8 mouse cellular contexts compared by ENCODE assay signal in the genomic region with DNA sequence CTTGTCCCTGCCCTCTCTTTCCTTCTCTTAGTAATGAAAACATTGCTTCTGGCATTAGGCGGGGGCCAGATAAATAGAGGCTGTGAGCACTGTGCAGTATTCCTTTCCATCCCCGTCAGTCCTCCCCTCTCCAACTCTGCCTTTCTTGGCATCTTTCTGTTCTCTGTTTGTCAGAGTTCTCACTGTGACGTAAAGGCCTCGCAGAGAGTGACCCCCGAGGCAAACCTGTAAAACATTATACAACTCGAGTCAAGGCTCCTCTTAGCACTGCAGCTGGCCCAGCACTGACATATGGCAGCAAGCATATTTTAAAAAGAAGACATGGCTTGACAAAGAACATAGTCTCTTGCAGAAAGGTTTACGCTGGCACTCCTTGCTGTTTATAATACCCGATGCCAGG.
DNase-seq lines count a peak whose midpoint lies in the region; ATAC-seq and TF ChIP-seq lines count a peak whose summit lies in the region.

No protein-coding gene starts in this region.

- TF ChIP-seq CTCF in gastrocnemius, adult 2 months (IDR thresholded peaks at IDR 0.05), result no peak

- H3K4me1 ChIP-seq in heart, embryonic 16.5 days (ENCODE audit: control insufficient read depth, insufficient read depth, low read length), result peaks cover 14% of the 10 kb centered on the region
- peaks cover 21% of the 10 kb centered on the region for H3K4me1 ChIP-seq in limb, embryonic 12.5 days (replicated peaks)
- peaks cover 4% of the 10 kb centered on the region; the same call in 1 of the 2 replicates for H3K4me1 ChIP-seq in neural tube, embryonic 11.5 days (ENCODE audit: control insufficient read depth, insufficient read depth, low read length)

- no peaks in the 10 kb centered on the region for H3K9me3 ChIP-seq in heart, embryonic 16.5 days (replicated peaks; ENCODE audit: control insufficient read depth, low read length)
- H3K9me3 ChIP-seq in limb, embryonic 12.5 days, result no peaks in the 10 kb centered on the region
- no peaks in the 10 kb centered on the region for H3K9me3 ChIP-seq in neural tube, embryonic 11.5 days (ENCODE audit: control insufficient read depth, low read length)

- H3K27ac ChIP-seq in gastrocnemius, adult 2 months, result peak overlapping the region; percentile 12
- H3K27ac ChIP-seq in heart, embryonic 16.5 days (ENCODE audit: low read length), result peak overlapping the region; percentile 63
- H3K27ac ChIP-seq in limb, embryonic 12.5 days, result peak overlapping the region; percentile 32; the same call in 1 of the 2 replicates
- H3K27ac ChIP-seq in neural tube, embryonic 11.5 days (ENCODE audit: low read depth, low read length), result peak overlapping the region; percentile 44; the same call in 1 of the 2 replicates

- H3K27me3 ChIP-seq in heart, embryonic 16.5 days (ENCODE audit: control insufficient read depth, insufficient read depth, low read length), result no peaks in the 10 kb centered on the region
- no peaks in the 10 kb centered on the region for H3K27me3 ChIP-seq in limb, embryonic 12.5 days
- no peaks in the 10 kb centered on the region for H3K27me3 ChIP-seq in neural tube, embryonic 11.5 days (ENCODE audit: control insufficient read depth, insufficient read depth, low read length)

- H3K4me3 ChIP-seq in gastrocnemius, adult 2 months, result peak overlapping the region; percentile 36
- peak overlapping the region; percentile 18; the same call in 1 of the 2 replicates for H3K4me3 ChIP-seq in heart, embryonic 16.5 days (ENCODE audit: low read length)
- no peak overlapping the region for H3K4me3 ChIP-seq in limb, embryonic 12.5 days (replicated peaks)
- H3K4me3 ChIP-seq in neural tube, embryonic 11.5 days (ENCODE audit: low read depth, low read length), result no peak overlapping the region

- intact Hi-C loops in gastrocnemius, adult 2 months (cut with DNase I), result no loop called here

- DNase-seq in gastrocnemius, adult 2 months, result no peak
- DNase-seq in gastrocnemius, postnatal 10 days, result no peak
- peak; percentile 20 for DNase-seq in neural tube, embryonic 11.5 days (ENCODE audit: low spot score)
- DNase-seq in adrenal gland, adult 8-10 months, result no peak
- DNase-seq in layer of hippocampus, postnatal 10 days (ENCODE audit: low spot score in 2 of 2), result no peak

- H3K36me3 ChIP-seq in heart, embryonic 16.5 days (ENCODE audit: control insufficient read depth, insufficient read depth), result no peaks in the 10 kb centered on the region
- no peaks in the 10 kb centered on the region for H3K36me3 ChIP-seq in limb, embryonic 12.5 days
- no peaks in the 10 kb centered on the region for H3K36me3 ChIP-seq in neural tube, embryonic 11.5 days (ENCODE audit: control insufficient read depth, insufficient read depth, low read length)

- H3K4me2 ChIP-seq in heart, embryonic 16.5 days (ENCODE audit: low read depth, low read length), result peak overlapping the region; percentile 55
- peak overlapping the region; percentile 43 for H3K4me2 ChIP-seq in limb, embryonic 12.5 days
- H3K4me2 ChIP-seq in neural tube, embryonic 11.5 days (ENCODE audit: low read depth), result no peak overlapping the region

- H3K9ac ChIP-seq in heart, embryonic 16.5 days (ENCODE audit: low read length), result peak overlapping the region; percentile 42
- no peak overlapping the region for H3K9ac ChIP-seq in limb, embryonic 12.5 days (replicated peaks)
- H3K9ac ChIP-seq in neural tube, embryonic 11.5 days (ENCODE audit: low read length), result no peak overlapping the region

- WGBS in heart, embryonic 16.5 days, result 32% methylated on average over 8 of the region's 8 CpGs
- WGBS in limb, embryonic 12.5 days, result 19% methylated on average over 8 of the region's 8 CpGs
- WGBS in neural tube, embryonic 11.5 days, result 39% methylated on average over 8 of the region's 8 CpGs

- ATAC-seq in heart, embryonic 16.5 days (replicated peaks; ENCODE audit: extremely low read depth, insufficient read depth, low FRiP score), result peak; percentile 74
- peak; percentile 74 for ATAC-seq in limb, embryonic 12.5 days (ENCODE audit: insufficient number of reproducible peaks, insufficient read depth, low FRiP score, low TSS enrichment, low read depth)
- ATAC-seq in neural tube, embryonic 11.5 days (ENCODE audit: insufficient read depth, low FRiP score, low TSS enrichment), result no peak; the same call in 1 of the 2 replicates
- ATAC-seq in frontal cortex, adult (ENCODE audit: low TSS enrichment), result no peak

Comparison
In these comparisons a context has a peak if more than half of its experiments do, and no peak if none do; other contexts are left out.
1. H3K27ac ChIP-seq: peak in every context shown above with its lines; median percentile 63 in heart, embryonic 16.5 days; 44 in neural tube, embryonic 11.5 days; 32 in limb, embryonic 12.5 days; 12 in gastrocnemius, adult 2 months.
2. H3K4me3 ChIP-seq: peak in gastrocnemius, adult 2 months (single experiment) and heart, embryonic 16.5 days (single experiment); none in limb, embryonic 12.5 days (single experiment) and neural tube, embryonic 11.5 days (single experiment).
3. ATAC-seq: peak in heart, embryonic 16.5 days (single experiment) and limb, embryonic 12.5 days (single experiment); none in neural tube, embryonic 11.5 days (single experiment) and frontal cortex, adult (single experiment).